Mouse (Mus musculus) kidney, postnatal 14 days (tissue): ENCODE measurements around the gene Slc36a1.

Experiments used
- DNase-seq: peaks from one replicate; pipeline ENCODE4 v3.0.0; 2022; ENCODE audit warnings: mixed read lengths

The Slc36a1 gene

GRCm38 (mm10) chr11:55209626-55210353 is 5.6 kb downstream of the Slc36a1 start:
- DNase-seq, result no peak

- DNase-seq, result no peak
Observed at GRCm38 (mm10) chr11:55213518-55213917, 9.4 kb downstream of the Slc36a1 start.

- DNase-seq, result no peak
Observed at GRCm38 (mm10) chr11:55214161-55214560, 10.0 kb downstream of the Slc36a1 start.

GRCm38 (mm10) chr11:55214978-55215377 is 10.8 kb downstream of the Slc36a1 start:
- DNase-seq, result peak; percentile 18

- DNase-seq, result peak; percentile 76
Observed at GRCm38 (mm10) chr11:55216061-55216460, 11.9 kb downstream of the Slc36a1 start.

GRCm38 (mm10) chr11:55216830-55217229 is 12.7 kb downstream of the Slc36a1 start:
- no peak for DNase-seq

GRCm38 (mm10) chr11:55217418-55217817 is 13.3 kb downstream of the Slc36a1 start:
- DNase-seq, result peak; percentile 71

- no peak for DNase-seq
Observed at GRCm38 (mm10) chr11:55217880-55218279, 13.7 kb downstream of the Slc36a1 start.

GRCm38 (mm10) chr11:55218473-55218872 is 14.3 kb downstream of the Slc36a1 start:
- DNase-seq, result peak; percentile 15

- DNase-seq, result no peak
Observed at GRCm38 (mm10) chr11:55221306-55221705, 17.2 kb downstream of the Slc36a1 start.

- DNase-seq, result no peak
Observed at GRCm38 (mm10) chr11:55231034-55231433, 26.9 kb downstream of the Slc36a1 start.

GRCm38 (mm10) chr11:55234288-55234687 is 30.1 kb downstream of the Slc36a1 start:
- DNase-seq, result no peak

GRCm38 (mm10) chr11:55234791-55235190 is 30.6 kb downstream of the Slc36a1 start:
- no peak for DNase-seq

- no peak for DNase-seq
Observed at GRCm38 (mm10) chr11:55236815-55237214, 32.7 kb downstream of the Slc36a1 start.

GRCm38 (mm10) chr11:55239496-55239895 is 35.3 kb downstream of the Slc36a1 start:
- DNase-seq, result no peak

GRCm38 (mm10) chr11:55240556-55240955 is 36.4 kb downstream of the Slc36a1 start:
- DNase-seq, result peak; percentile 80

GRCm38 (mm10) chr11:55250527-55250926 is 46.4 kb downstream of the Slc36a1 start:
- DNase-seq, result no peak

- DNase-seq, result peak; percentile 67
Observed at GRCm38 (mm10) chr11:55253391-55253790, 49.2 kb downstream of the Slc36a1 start.

GRCm38 (mm10) chr11:55261105-55261504 is 57.0 kb downstream of the Slc36a1 start:
- no peak for DNase-seq

- DNase-seq, result no peak
Observed at GRCm38 (mm10) chr11:55262000-55262399, 57.9 kb downstream of the Slc36a1 start.

- no peak for DNase-seq
Observed at GRCm38 (mm10) chr11:55264318-55264717, 60.2 kb downstream of the Slc36a1 start.

- no peak for DNase-seq
Observed at GRCm38 (mm10) chr11:55265647-55266046, 61.5 kb downstream of the Slc36a1 start.

GRCm38 (mm10) chr11:55268580-55268979 is 64.4 kb downstream of the Slc36a1 start:
- DNase-seq, result no peak

- no peak for DNase-seq
Observed at GRCm38 (mm10) chr11:55274756-55275155, 70.6 kb downstream of the Slc36a1 start.
